Mouse (Mus musculus) layer of hippocampus, postnatal 14 days (tissue): ENCODE measurements at regions not wholly inside any gene's neighbourhood (a gene's known extent, or its start where the extent isn't known, plus 50 kb on each side); places are given as distances from the start of the nearest gene placed in this dataset.

Experiments
- DNase-seq, 2 experiments: peaks; one replicate each; pipeline ENCODE4 v3.0.0; 2021 to 2022; ENCODE audit warnings: low spot score in 2 of 2, mixed read lengths in 1 of 2

DNA sequence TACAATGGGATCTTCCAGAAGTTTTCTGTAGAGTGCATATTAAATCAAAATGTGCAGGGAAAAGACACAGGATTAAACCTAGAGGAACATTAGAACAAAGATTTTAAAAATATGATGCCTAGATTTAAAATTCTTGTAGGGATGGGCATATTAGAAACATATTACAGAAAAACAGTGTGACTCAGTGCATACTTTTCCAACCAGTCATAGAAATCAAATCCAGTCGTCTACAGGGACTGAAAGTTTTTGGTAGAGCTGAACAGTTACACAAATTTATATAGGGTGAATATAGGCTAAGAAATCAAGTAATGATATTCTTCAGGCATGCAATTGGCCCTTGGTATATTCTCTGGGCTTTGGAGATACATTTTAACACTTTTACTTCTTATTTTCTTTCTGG lies 845.3 kb upstream of the Rgs18 start:
- DNase-seq: no peak

DNA sequence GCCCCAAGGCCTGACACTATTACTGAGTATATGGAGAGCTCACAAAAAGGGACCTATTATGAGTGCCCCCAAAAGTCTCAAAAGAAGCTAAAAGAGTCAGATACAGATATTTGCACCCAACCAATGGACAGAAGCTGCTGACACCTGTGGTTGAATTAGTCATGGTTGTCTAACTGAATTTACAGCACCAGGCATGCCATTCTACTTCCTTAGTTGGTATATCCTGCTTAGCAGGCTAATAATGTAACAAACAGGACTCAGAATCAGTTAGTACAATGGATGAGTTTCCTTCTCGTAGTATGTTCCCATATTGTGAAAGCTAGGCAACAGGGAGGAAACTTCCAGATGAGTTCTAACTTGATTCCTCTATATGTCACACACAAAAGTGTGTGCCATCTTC lies 839.1 kb upstream of the Rgs18 start:
- no peak for DNase-seq

DNA sequence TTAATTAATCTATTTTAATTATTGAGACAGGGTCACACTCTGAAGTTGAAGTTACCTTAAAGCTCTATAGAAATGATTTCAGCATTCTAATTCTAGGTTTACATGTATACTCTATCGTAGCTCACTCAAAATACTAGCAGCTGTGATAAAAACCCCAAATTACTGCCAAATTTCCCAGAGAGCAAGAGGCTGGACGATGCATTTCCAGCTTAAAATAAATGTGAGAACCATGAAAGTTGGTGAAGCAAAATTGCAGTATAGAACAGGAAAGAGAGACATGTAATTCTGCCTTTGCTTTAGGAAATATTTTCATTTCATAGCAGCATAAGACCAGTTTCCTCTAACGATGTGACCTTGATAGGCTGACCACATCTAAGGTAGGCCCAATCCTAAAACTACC lies 821.7 kb upstream of the Rgs18 start:
- no peak for DNase-seq

DNA sequence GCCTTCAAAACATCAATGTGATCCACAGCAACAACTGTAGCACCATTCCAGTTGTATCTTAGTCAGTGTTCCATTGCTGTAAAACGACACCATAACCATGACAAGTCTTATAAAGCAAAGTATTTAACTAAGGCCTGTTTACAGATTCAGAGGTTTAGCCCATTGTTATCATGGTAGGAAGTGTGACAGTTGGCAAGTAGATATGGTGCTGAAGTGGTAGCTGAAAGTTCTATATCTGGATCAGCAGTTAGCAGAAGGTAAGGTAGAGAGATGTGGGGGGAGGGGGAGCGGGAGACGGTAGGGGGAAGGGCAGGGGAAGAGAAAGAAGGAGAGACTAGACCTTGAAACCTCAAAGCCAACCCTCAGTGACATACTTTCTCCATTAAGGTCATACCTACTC lies 804.2 kb upstream of the Rgs18 start:
- no peak for DNase-seq

DNA sequence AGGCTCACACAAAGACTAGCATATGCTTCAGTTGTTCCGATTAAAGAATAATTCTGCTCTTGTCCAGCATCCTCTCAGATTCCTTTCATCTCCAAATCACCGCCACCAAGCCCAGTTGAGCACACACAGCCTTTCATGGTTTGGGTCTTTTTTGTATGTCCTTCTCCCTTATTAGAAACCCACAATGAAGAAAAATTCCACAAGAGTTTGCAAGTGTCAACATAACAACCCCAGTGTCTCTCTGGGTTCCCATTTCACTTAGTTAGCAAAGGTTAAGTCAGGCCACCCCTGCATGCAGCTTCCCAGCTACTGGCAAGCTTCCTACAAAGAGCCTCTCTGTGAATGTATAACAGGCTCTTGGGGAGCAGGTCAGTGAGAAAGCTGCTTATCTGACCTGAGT lies 794.8 kb upstream of the Rgs18 start:
- peak in 1 of 2 experiments; percentile 3 for DNase-seq

DNA sequence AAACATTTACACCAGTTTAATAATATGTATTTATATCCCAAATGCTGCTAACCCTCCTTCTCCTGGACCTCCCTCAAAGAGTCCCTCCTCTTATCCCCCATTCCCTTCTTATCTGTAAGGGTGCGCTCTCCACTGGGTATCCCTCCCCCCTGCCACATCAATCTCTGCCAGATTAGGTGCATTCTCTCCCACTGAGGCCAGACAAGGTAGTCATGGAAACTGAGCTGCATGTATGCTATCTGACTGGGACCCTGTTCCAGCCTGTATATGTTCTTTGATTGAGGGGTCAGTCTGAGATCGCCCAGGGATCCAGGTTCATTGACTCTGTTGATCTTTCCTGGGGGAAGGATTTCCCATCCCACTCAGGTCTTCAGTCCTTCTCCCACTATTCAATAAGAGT lies 786.1 kb upstream of the Rgs18 start:
- no peak for DNase-seq
